Mouse (Mus musculus): ENCODE measurements around the gene Fbxw2. TPM values are rescaled to one million over a fixed set of nuclear protein-coding genes. Genes with fewer than 3 reads are reported as not detected.
A peak's percentile ranks its signal among the peaks of the same experiment; 100 is the strongest.
"Not testable (repeated sequence)": the region's sequence is repeated elsewhere in the genome, so short reads cannot be mapped to it uniquely, and the experiment has no call there.

Gene Fbxw2
- polyA plus RNA-seq (2016; fragmentation: Nextera tagmentation; extraction: Ambion mirVana): 76.8 and 81.8 TPM in 2 replicates

GRCm38 (mm10) chr2:34825827-34826459 lies at the start of gene Fbxw2:
TSS of gene Fbxw2 (minus strand) at chr2:34826311.
- H3K27ac ChIP-seq: peak within 1 kb of the TSS; percentile 76
- under 1% methylated on average over 57 of the region's 57 CpGs for WGBS

GRCm38 (mm10) chr2:34874816-34875345 lies 48.8 kb upstream of the Fbxw2 start, which contains the start of gene Psmd5:
TSS of gene Psmd5 (minus strand) at chr2:34874968.
- WGBS: 18% methylated on average over 8 of the region's 8 CpGs
- H3K4me3 ChIP-seq: no peak within 1 kb of the TSS
- H3K27me3 ChIP-seq: peaks cover 41% of the 10 kb centered on the region

More at GRCm38 (mm10) chr2:34825827-34826459, at the start of gene Fbxw2:
- no peaks in the 10 kb centered on the region for H3K9me3 ChIP-seq (replicated peaks)
- peaks cover 14% of the 10 kb centered on the region for H3K36me3 ChIP-seq
- peak; percentile 96 for ATAC-seq (ENCODE audit: low FRiP score)
- H3K4me1 ChIP-seq: peaks cover 17% of the 10 kb centered on the region
- peak within 1 kb of the TSS; percentile 77 for H3K4me3 ChIP-seq
- peaks cover 11% of the 10 kb centered on the region for H3K27me3 ChIP-seq
- H3K9ac ChIP-seq: peak within 1 kb of the TSS; percentile 81
- H3K4me2 ChIP-seq (replicated peaks): peak within 1 kb of the TSS; percentile 90

GRCm38 (mm10) chr2:34874271-34874670 lies 48.2 kb upstream of the Fbxw2 start, which contains the start of gene Cutal:
TSS of gene Cutal (plus strand) at chr2:34874396.
- Histone ChIP-seq H3K27ac (no peak within 1 kb of the TSS), H3K9ac (0 out of 2 replicates have a peak within 1 kb of the TSS, but pooled peaks have one; percentile 27), H3K4me2 (replicated peaks) (peak within 1 kb of the TSS; percentile 39), H3K27me3 (peaks cover 41% of the 10 kb centered on the region), H3K36me3 (no peaks in the 10 kb centered on the region), H3K9me3 (replicated peaks) (no peaks in the 10 kb centered on the region), H3K4me1 (peaks cover 17% of the 10 kb centered on the region), H3K4me3 (no peak within 1 kb of the TSS)
- no peak for ATAC-seq (ENCODE audit: low FRiP score)
- WGBS: 2% methylated on average over 14 of the region's 14 CpGs

More at GRCm38 (mm10) chr2:34874816-34875345, 48.8 kb upstream of the Fbxw2 start, which contains the start of gene Psmd5:
- H3K4me1 ChIP-seq: peaks cover 11% of the 10 kb centered on the region
- no peaks in the 10 kb centered on the region for H3K9me3 ChIP-seq (replicated peaks)
- H3K36me3 ChIP-seq: no peaks in the 10 kb centered on the region
- 0 out of 2 replicates have a peak within 1 kb of the TSS, but pooled peaks have one; percentile 27 for H3K9ac ChIP-seq
- no peak for ATAC-seq (ENCODE audit: low FRiP score)
- no peak within 1 kb of the TSS for H3K27ac ChIP-seq
- H3K4me2 ChIP-seq (replicated peaks): peak within 1 kb of the TSS; percentile 39

- whole genome bisulfite sequencing: under 1% methylated on average over 67 of the region's 67 CpGs
- Histone ChIP-seq H3K27ac (peak overlapping the region; percentile 92), H3K9ac (peak overlapping the region; percentile 87), H3K4me2 (replicated peaks) (peak overlapping the region; percentile 56), H3K27me3 (peaks cover 27% of the 10 kb centered on the region), H3K4me1 (peaks cover 36% of the 10 kb centered on the region), H3K9me3 (replicated peaks) (no peaks in the 10 kb centered on the region), H3K4me3 (peak overlapping the region; percentile 77), H3K36me3 (peaks cover 1% of the 10 kb centered on the region)
- ATAC-seq (ENCODE audit: low FRiP score): peak; percentile 98
Measured at GRCm38 (mm10) chr2:34870520-34871474, 44.7 kb upstream of the Fbxw2 start.

GRCm38 (mm10) chr2:34869680-34870079 lies 43.6 kb upstream of the Fbxw2 start:
- Histone ChIP-seq H3K4me3 (peak overlapping the region; percentile 77), H3K27me3 (peaks cover 20% of the 10 kb centered on the region), H3K27ac (0 out of 2 replicates have a peak overlapping the region, but pooled peaks have one; percentile 30), H3K9ac (peak overlapping the region; percentile 87), H3K36me3 (peaks cover 12% of the 10 kb centered on the region), H3K4me1 (peaks cover 36% of the 10 kb centered on the region), H3K9me3 (replicated peaks) (no peaks in the 10 kb centered on the region), H3K4me2 (replicated peaks) (peak overlapping the region; percentile 56)
- ATAC-seq (ENCODE audit: low FRiP score): no peak
- WGBS: 45% methylated on average over 5 of the region's 5 CpGs

GRCm38 (mm10) chr2:34857728-34858127 lies 31.6 kb upstream of the Fbxw2 start:
- 92% methylated on average over 8 of the region's 8 CpGs for WGBS

GRCm38 (mm10) chr2:34855265-34855664 lies 29.2 kb upstream of the Fbxw2 start:
- WGBS: 92% methylated on average over 4 of the region's 4 CpGs
- no peak overlapping the region for H3K4me3 ChIP-seq

More at GRCm38 (mm10) chr2:34857728-34858127, 31.6 kb upstream of the Fbxw2 start:
- no peak for ATAC-seq (ENCODE audit: low FRiP score)
- Histone ChIP-seq H3K4me3 (no peak overlapping the region), H3K4me1 (no peaks in the 10 kb centered on the region), H3K27me3 (no peaks in the 10 kb centered on the region), H3K27ac (no peak overlapping the region), H3K9ac (no peak overlapping the region), H3K9me3 (replicated peaks) (no peaks in the 10 kb centered on the region), H3K36me3 (peaks cover 89% of the 10 kb centered on the region), H3K4me2 (replicated peaks) (no peak overlapping the region)

GRCm38 (mm10) chr2:34847702-34848101 lies 21.6 kb upstream of the Fbxw2 start:
- no peaks in the 10 kb centered on the region for H3K9me3 ChIP-seq (replicated peaks)
- ATAC-seq (ENCODE audit: low FRiP score): no peak
- H3K4me2 ChIP-seq (replicated peaks): no peak overlapping the region
- H3K9ac ChIP-seq: no peak overlapping the region
- no peaks in the 10 kb centered on the region for H3K4me1 ChIP-seq
- no peak overlapping the region for H3K27ac ChIP-seq
- H3K4me3 ChIP-seq: no peak overlapping the region
- H3K27me3 ChIP-seq: no peaks in the 10 kb centered on the region
- peaks cover 37% of the 10 kb centered on the region for H3K36me3 ChIP-seq
- WGBS: 89% methylated on average over 1 of the region's 1 CpGs

More at GRCm38 (mm10) chr2:34855265-34855664, 29.2 kb upstream of the Fbxw2 start:
- Histone ChIP-seq H3K4me1 (no peaks in the 10 kb centered on the region), H3K27me3 (no peaks in the 10 kb centered on the region), H3K9me3 (replicated peaks) (no peaks in the 10 kb centered on the region), H3K9ac (no peak overlapping the region), H3K4me2 (replicated peaks) (no peak overlapping the region), H3K36me3 (peaks cover 96% of the 10 kb centered on the region), H3K27ac (no peak overlapping the region)
- ATAC-seq (ENCODE audit: low FRiP score): no peak

- Histone ChIP-seq H3K4me1 (no peaks in the 10 kb centered on the region), H3K9ac (no peak overlapping the region), H3K9me3 (replicated peaks) (no peaks in the 10 kb centered on the region), H3K4me2 (replicated peaks) (no peak overlapping the region), H3K36me3 (no peaks in the 10 kb centered on the region), H3K27ac (no peak overlapping the region), H3K4me3 (no peak overlapping the region), H3K27me3 (no peaks in the 10 kb centered on the region)
- ATAC-seq (ENCODE audit: low FRiP score): no peak
- WGBS: 90% methylated on average over 11 of the region's 11 CpGs
Measured at GRCm38 (mm10) chr2:34843211-34843939, 17.3 kb upstream of the Fbxw2 start.

- Histone ChIP-seq H3K27me3 (0 out of 2 replicates have a peak, but pooled peaks cover 3% of the 10 kb centered on the region), H3K27ac (no peak overlapping the region), H3K4me3 (no peak overlapping the region), H3K36me3 (no peaks in the 10 kb centered on the region), H3K9me3 (replicated peaks) (no peaks in the 10 kb centered on the region), H3K4me2 (replicated peaks) (no peak overlapping the region), H3K9ac (no peak overlapping the region), H3K4me1 (no peaks in the 10 kb centered on the region)
- no peak for ATAC-seq (ENCODE audit: low FRiP score)
- WGBS: 94% methylated on average over 8 of the region's 8 CpGs
Measured at GRCm38 (mm10) chr2:34841706-34842105, 15.6 kb upstream of the Fbxw2 start.

GRCm38 (mm10) chr2:34840143-34840542 lies 14.0 kb upstream of the Fbxw2 start:
- H3K27ac ChIP-seq; H3K9me3 ChIP-seq (replicated peaks); H3K9ac ChIP-seq; H3K27me3 ChIP-seq; H3K4me2 ChIP-seq (replicated peaks); H3K36me3 ChIP-seq; ATAC-seq (ENCODE audit: low FRiP score); H3K4me3 ChIP-seq; H3K4me1 ChIP-seq: not testable (repeated sequence)
- WGBS: 85% methylated on average over 5 of the region's 5 CpGs
